Comparison of ENCODE assay signal across 34 mouse cellular contexts in the genomic region with DNA sequence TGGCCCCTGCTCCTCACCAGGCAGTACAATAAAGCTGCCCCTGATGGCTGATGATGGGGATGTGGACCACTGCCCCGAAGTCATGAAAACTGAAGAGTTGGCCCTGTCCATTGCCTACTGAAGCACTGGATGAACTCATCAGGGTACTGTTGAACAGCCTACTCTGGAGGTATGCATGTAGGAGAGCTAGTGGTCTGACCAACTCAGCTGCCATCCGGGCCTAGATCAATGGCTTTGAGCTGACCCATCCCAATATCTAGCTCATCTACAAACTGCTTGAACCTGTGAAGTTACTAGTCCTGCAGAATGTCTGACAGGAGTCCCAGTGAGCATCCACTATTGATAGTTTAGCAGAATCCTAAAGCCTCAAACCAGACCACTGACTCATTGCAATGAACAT.
"Had no signal": no experiment of that assay in that cellular context is flagged by ENCODE, and none has a peak within 500 bp of the region (broad histone marks: within the 10 kb centered on the region; RNA-seq: fewer than 3 reads in every experiment).

No protein-coding gene starts in this region.

- H3K4me2 ChIP-seq: heart, embryonic 11.5 days; heart, embryonic 12.5 days; heart, embryonic 13.5 days; heart, embryonic 15.5 days; hindbrain, embryonic 12.5 days; hindbrain, embryonic 13.5 days; hindbrain, embryonic 14.5 days; hindbrain, embryonic 15.5 days; intestine, embryonic 15.5 days; kidney, embryonic 15.5 days had no signal

- H3K27ac ChIP-seq: heart, embryonic 10.5 days; heart, embryonic 13.5 days; heart, embryonic 15.5 days; hindbrain, embryonic 10.5 days; hindbrain, embryonic 12.5 days; hindbrain, embryonic 13.5 days; hindbrain, embryonic 14.5 days; hindbrain, embryonic 15.5 days; hindbrain, postnatal 0 days; intestine, embryonic 15.5 days; kidney, embryonic 15.5 days; kidney, postnatal 0 days; layer of hippocampus, adult 2 months had no signal

- H3K36me3 ChIP-seq: heart, embryonic 10.5 days; heart, embryonic 12.5 days; heart, embryonic 13.5 days; heart, embryonic 15.5 days; hindbrain, embryonic 10.5 days; hindbrain, embryonic 12.5 days; hindbrain, embryonic 13.5 days; hindbrain, embryonic 15.5 days; intestine, embryonic 15.5 days; kidney, embryonic 15.5 days had no signal

- H3K27me3 ChIP-seq: heart, embryonic 12.5 days; heart, embryonic 13.5 days; heart, embryonic 15.5 days; hindbrain, embryonic 12.5 days; hindbrain, embryonic 13.5 days; hindbrain, embryonic 15.5 days; intestine, embryonic 15.5 days; kidney, embryonic 15.5 days had no signal

- DNase-seq: heart, postnatal 10 days; heart, postnatal 14 days; heart, postnatal 36 days; heart, postnatal 4 days; kidney, adult 11 months; kidney, adult 18-20 months; kidney, adult 2 months; kidney, adult 8-10 months; kidney, adult 9 months; kidney, postnatal 10 days; kidney, postnatal 14 days; kidney, postnatal 36 days; kidney, postnatal 4 days; layer of hippocampus, adult 9-11 months; layer of hippocampus, postnatal 36 days had no signal

- H3K4me1 ChIP-seq: heart, embryonic 10.5 days; heart, embryonic 15.5 days; hindbrain, embryonic 10.5 days; hindbrain, embryonic 12.5 days; hindbrain, embryonic 13.5 days; hindbrain, embryonic 15.5 days; intestine, embryonic 15.5 days; kidney, embryonic 15.5 days had no signal

- H3K9ac ChIP-seq: heart, embryonic 12.5 days; heart, embryonic 13.5 days; heart, embryonic 15.5 days; hindbrain, embryonic 12.5 days; hindbrain, embryonic 13.5 days; hindbrain, embryonic 14.5 days; hindbrain, embryonic 15.5 days; intestine, embryonic 15.5 days; kidney, embryonic 15.5 days had no signal

- H3K4me3 ChIP-seq: heart, embryonic 10.5 days; heart, embryonic 12.5 days; heart, embryonic 13.5 days; heart, embryonic 15.5 days; hindbrain, embryonic 10.5 days; hindbrain, embryonic 12.5 days; hindbrain, embryonic 13.5 days; hindbrain, embryonic 15.5 days; intestine, embryonic 15.5 days; kidney, embryonic 15.5 days; layer of hippocampus, adult 2 months had no signal

- H3K9me3 ChIP-seq: heart, embryonic 10.5 days; heart, embryonic 12.5 days; heart, embryonic 13.5 days; heart, embryonic 15.5 days; hindbrain, embryonic 10.5 days; hindbrain, embryonic 12.5 days; hindbrain, embryonic 13.5 days; hindbrain, embryonic 15.5 days; intestine, embryonic 15.5 days; kidney, embryonic 15.5 days had no signal

- ATAC-seq: hindbrain, embryonic 16.5 days; hindbrain, postnatal 0 days; inflammation-experienced regulatory T-cells, adult 6 months; intestine, embryonic 15.5 days; intestine, embryonic 16.5 days; intestine, postnatal 0 days had no signal
